In genomic region chr2:132595601-132596235, GRCm38 (mm10) we compare ENCODE assay signal across 12 mouse cellular contexts. TPM values are rescaled to one million over a fixed set of nuclear protein-coding genes. Genes with fewer than 3 reads are reported as not detected.
DNase-seq lines count a peak whose midpoint lies in the region; ATAC-seq lines count a peak whose summit lies in the region.
"Had no signal": no experiment of that assay in that cellular context is flagged by ENCODE, and none has a peak within 500 bp of the region (broad histone marks: within the 10 kb centered on the region; RNA-seq: fewer than 3 reads in every experiment).

No protein-coding gene starts in this region.

- H3K9ac ChIP-seq in forebrain, embryonic 16.5 days (replicated peaks; ENCODE audit: low read depth, low read length) = no peak overlapping the region
- H3K9ac ChIP-seq: limb, embryonic 13.5 days had no signal

- ATAC-seq in forebrain, embryonic 16.5 days = no peak

- H3K27me3 ChIP-seq in forebrain, embryonic 16.5 days (replicated peaks; ENCODE audit: control insufficient read depth, insufficient read depth, low read length) = no peaks in the 10 kb centered on the region
- H3K27me3 ChIP-seq: limb, embryonic 13.5 days had no signal

- H3K36me3 ChIP-seq in forebrain, embryonic 16.5 days (ENCODE audit: control insufficient read depth, insufficient read depth) = no peaks in the 10 kb centered on the region
- H3K36me3 ChIP-seq: limb, embryonic 13.5 days had no signal

- WGBS in forebrain, embryonic 16.5 days = 66% methylated on average over 11 of the region's 11 CpGs

- DNase-seq in adrenal gland, postnatal 10 days = peak; percentile 44
- DNase-seq in adrenal gland, postnatal 25 days = no peak
- DNase-seq in layer of hippocampus, adult 11-12 months (ENCODE audit: low spot score) = peak; percentile 18
- no peak for DNase-seq in layer of hippocampus, adult 8-10 months (ENCODE audit: low spot score in 2 of 2)
- DNase-seq in adrenal gland, postnatal 14 days = peak; percentile 70
- peak; percentile 14 for DNase-seq in lung, postnatal 14 days
- DNase-seq in embryo, embryonic 10 days (ENCODE audit: low spot score) = no peak
- DNase-seq: heart, postnatal 36 days; thymus, postnatal 14 days had no signal

- no peaks in the 10 kb centered on the region for H3K9me3 ChIP-seq in forebrain, embryonic 16.5 days (ENCODE audit: control insufficient read depth, low read length)
- H3K9me3 ChIP-seq: limb, embryonic 13.5 days had no signal

- H3K4me2 ChIP-seq in forebrain, embryonic 16.5 days (ENCODE audit: low read length) = no peak overlapping the region
- H3K4me2 ChIP-seq: limb, embryonic 13.5 days had no signal

- no peak overlapping the region for H3K27ac ChIP-seq in forebrain, embryonic 16.5 days (ENCODE audit: low read length)
- H3K27ac ChIP-seq: limb, embryonic 13.5 days had no signal

- H3K4me3 ChIP-seq in forebrain, embryonic 16.5 days (replicated peaks; ENCODE audit: low read length) = no peak overlapping the region
- H3K4me3 ChIP-seq: limb, embryonic 13.5 days; myocyte had no signal

- no peaks in the 10 kb centered on the region for H3K4me1 ChIP-seq in forebrain, embryonic 16.5 days (replicated peaks; ENCODE audit: control insufficient read depth, insufficient read depth, low read length)
- H3K4me1 ChIP-seq: limb, embryonic 13.5 days had no signal

RNA-seq across cellular contexts. Expression of gene Gpcpd1, which starts 8.2 kb away (rescaled TPM):
- 10 to 100 TPM; 32.5 to 46.9 TPM for total RNA-seq in adrenal gland, postnatal 10 days (2021)
- 40.1 and 57.3 TPM in 2 replicates for total RNA-seq in adrenal gland, postnatal 25 days (2021)
- total RNA-seq in layer of hippocampus, adult 8-10 months (2022) = 10 to 100 TPM; 65.3 to 79.3 (median 70.9) TPM
- 36.2 and 47.1 TPM in 2 replicates for total RNA-seq in adrenal gland, postnatal 14 days (2021)
- polyA plus RNA-seq in forebrain, embryonic 16.5 days (2015; fragmentation: Nextera tagmentation; extraction: Ambion mirVana) = 78.3 and 84.1 TPM in 2 replicates

Comparison
In these comparisons a context has a peak if more than half of its experiments do, and no peak if none do; other contexts are left out.
1. DNase-seq: peak in adrenal gland, postnatal 10 days (single experiment), layer of hippocampus, adult 11-12 months (single experiment), adrenal gland, postnatal 14 days (single experiment) and lung, postnatal 14 days (single experiment); none in adrenal gland, postnatal 25 days (single experiment), layer of hippocampus, adult 8-10 months (0 of 2) and embryo, embryonic 10 days (single experiment).